Mouse (Mus musculus): ENCODE results near the gene Cd47.

DNA sequence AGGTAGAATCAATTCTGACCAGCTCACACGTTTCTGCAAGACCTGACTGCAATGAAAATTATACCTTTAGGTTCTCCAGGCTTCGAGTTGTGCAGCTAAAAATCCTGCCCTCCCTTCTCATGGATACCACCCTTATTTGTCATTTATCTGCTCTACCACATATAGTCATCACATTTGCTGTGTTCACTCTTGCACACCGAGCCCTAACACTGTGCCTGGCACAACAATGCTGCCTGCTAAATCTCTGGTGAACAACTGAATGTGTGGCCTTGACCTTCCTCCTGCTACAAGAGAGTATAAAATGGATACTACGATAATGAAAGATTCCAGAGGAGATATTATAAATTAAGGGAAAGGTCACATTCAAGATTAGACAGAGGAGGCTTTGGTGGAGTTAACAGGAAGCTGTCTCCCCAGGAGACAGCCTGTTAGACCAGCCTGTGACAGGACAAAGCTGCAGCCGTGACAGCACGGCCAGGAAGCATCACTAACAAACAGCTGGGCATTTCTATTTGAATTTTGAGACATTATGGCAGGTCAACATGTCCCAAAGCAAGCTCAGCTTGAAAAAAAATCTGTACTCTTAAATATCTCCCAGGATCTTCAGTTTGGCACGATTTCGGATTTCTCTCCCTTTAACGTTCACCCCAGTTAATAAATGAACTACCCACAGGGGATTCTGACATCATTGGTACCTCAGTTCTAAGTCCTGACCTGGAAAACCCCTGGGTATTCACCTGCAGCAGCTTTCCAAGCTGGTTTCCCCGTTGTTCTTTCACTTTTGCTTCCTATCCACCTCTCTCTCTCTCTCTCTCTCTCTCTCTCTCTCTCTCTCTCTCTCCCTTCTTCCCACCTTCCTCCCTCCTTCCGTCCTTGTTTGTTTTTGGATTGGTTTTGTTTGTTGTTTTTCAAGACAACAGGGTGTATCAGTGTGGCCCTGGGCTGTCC lies 137.2 kb downstream of the Cd47 start:
- TF ChIP-seq CTCF (IDR thresholded peaks at IDR 0.05; ENCODE audit: borderline replicate concordance, control insufficient read depth, extremely low read depth, insufficient read depth, low read length, poor library complexity): no peak
- no peak for TF ChIP-seq POLR2A (IDR thresholded peaks at IDR 0.05; ENCODE audit: control insufficient read depth, extremely low read depth, insufficient read depth, low read length, poor library complexity)

Data from thymus, adult 2 months (tissue).